Mouse (Mus musculus) megakaryocyte-erythroid progenitor cell, adult 5-6 weeks (primary cell): ENCODE measurements around the gene Ppp1r21. TPM values are rescaled to one million over a fixed set of nuclear protein-coding genes. Genes with fewer than 3 reads are reported as not detected.
A peak's percentile ranks its signal among the peaks of the same experiment; 100 is the strongest.

Experiments used
- ATAC-seq: replicated peaks from 2 replicates; pipeline ENCODE4 v1.8.0; 2016; ENCODE audit warnings: mild to moderate bottlenecking, inconsistent platforms; ENCODE audit not compliant: severe bottlenecking, poor library complexity, low FRiP score, low TSS enrichment
- total RNA-seq, 2 experiments: library from RNA; stranded (forward) in 1 of 2; stranded (reverse) in 1 of 2; fragments of 200-1000, 215-1000 nt in 1 of 2; fragments of >200 nt in 1 of 2; fragmentation: Nextera tagmentation in 1 of 2; gene quantifications; 2 replicates each; pipeline ENCODE4 v1.2.3; 2014 to 2017

The Ppp1r21 gene
- 46.2 and 47.1 TPM in 2 replicates for total RNA-seq (2014; fragmentation: Nextera tagmentation)
- 28.0 and 29.1 TPM in 2 replicates for total RNA-seq (2017)

- peak; percentile 96 for ATAC-seq
Observed at GRCm38 (mm10) chr17:88529519-88530235, at the start of gene Ppp1r21. Gene Ppp1r21 (plus strand): TSS chr17:88530118.

GRCm38 (mm10) chr17:88480369-88480768 is 49.5 kb upstream of the Ppp1r21 start:
- ATAC-seq: 0 out of 2 replicates have a peak, but pooled peaks have one; percentile 17

GRCm38 (mm10) chr17:88481062-88481461 is 48.9 kb upstream of the Ppp1r21 start:
- ATAC-seq: no peak

- ATAC-seq: peak; percentile 94
Observed at GRCm38 (mm10) chr17:88481587-88481986, 48.3 kb upstream of the Ppp1r21 start.

- ATAC-seq: no peak
Observed at GRCm38 (mm10) chr17:88484539-88484938, 45.4 kb upstream of the Ppp1r21 start.

- no peak for ATAC-seq
Observed at GRCm38 (mm10) chr17:88484951-88485350, 45.0 kb upstream of the Ppp1r21 start.

GRCm38 (mm10) chr17:88490546-88490945 is 39.4 kb upstream of the Ppp1r21 start:
- ATAC-seq: no peak

- ATAC-seq: no peak; the same call in 1 of the 2 replicates
Observed at GRCm38 (mm10) chr17:88491366-88492106, 38.4 kb upstream of the Ppp1r21 start.

- ATAC-seq: no peak
Observed at GRCm38 (mm10) chr17:88492107-88492460, 37.8 kb upstream of the Ppp1r21 start.

GRCm38 (mm10) chr17:88493551-88493950 is 36.4 kb upstream of the Ppp1r21 start:
- ATAC-seq: no peak

GRCm38 (mm10) chr17:88494121-88494771 is 35.7 kb upstream of the Ppp1r21 start:
- ATAC-seq: no peak

GRCm38 (mm10) chr17:88494772-88495132 is 35.2 kb upstream of the Ppp1r21 start:
- no peak for ATAC-seq

GRCm38 (mm10) chr17:88498090-88498682 is 31.7 kb upstream of the Ppp1r21 start:
- no peak for ATAC-seq

- ATAC-seq: no peak
Observed at GRCm38 (mm10) chr17:88504056-88504455, 25.9 kb upstream of the Ppp1r21 start.

GRCm38 (mm10) chr17:88505275-88505723 is 24.6 kb upstream of the Ppp1r21 start:
- ATAC-seq: no peak

- no peak for ATAC-seq
Observed at GRCm38 (mm10) chr17:88505941-88506340, 24.0 kb upstream of the Ppp1r21 start.

- ATAC-seq: no peak
Observed at GRCm38 (mm10) chr17:88507376-88507775, 22.5 kb upstream of the Ppp1r21 start.

GRCm38 (mm10) chr17:88508846-88509508 is 20.9 kb upstream of the Ppp1r21 start:
- peak; percentile 86 for ATAC-seq

GRCm38 (mm10) chr17:88509999-88510398 is 19.9 kb upstream of the Ppp1r21 start:
- ATAC-seq: no peak
